Mouse (Mus musculus) liver, postnatal 0 days (tissue): ENCODE measurements around the gene Arid2. TPM values are rescaled to one million over a fixed set of nuclear protein-coding genes. Genes with fewer than 3 reads are reported as not detected.
A peak's percentile ranks its signal among the peaks of the same experiment; 100 is the strongest.

ENCODE experiments used
- ATAC-seq: fragments of 200-750 bp; cut with Nextera tagmentation; 2 replicates; pipeline ENCODE4 v1.8.0; 2017; ENCODE audit warnings: mild to moderate bottlenecking, moderate library complexity
- DNase-seq: peaks from one replicate; pipeline ENCODE4 v3.0.0-alpha.2; 2016
- H3K27ac ChIP-seq: fragments of 300-500 bp; sonication (generic); 2 replicates; pipeline ENCODE4 v1.5.1; 2014; ENCODE audit warnings: antibody characterized with exemption, moderate library complexity, mild to moderate bottlenecking, low read depth
- H3K27me3 ChIP-seq: fragments of 300-500 bp; sonication (generic); 2 replicates; pipeline ENCODE4 v1.6.1; 2014; ENCODE audit warnings: low read length, control low read depth, mixed read lengths; ENCODE audit not compliant: insufficient read depth
- H3K36me3 ChIP-seq: fragments of 300-500 bp; sonication (generic); replicated peaks from 2 replicates; pipeline ENCODE4 v1.6.1; 2014; ENCODE audit warnings: mild to moderate bottlenecking, control low read depth, low read length, moderate library complexity, mixed read lengths; ENCODE audit not compliant: insufficient read depth
- H3K4me1 ChIP-seq: fragments of 300-500 bp; sonication (generic); 2 replicates; pipeline ENCODE4 v1.6.1; 2014; ENCODE audit warnings: antibody characterized with exemption, mild to moderate bottlenecking, control low read depth; ENCODE audit not compliant: insufficient read depth
- H3K4me2 ChIP-seq: fragments of 300-500 bp; sonication (generic); 2 replicates; pipeline ENCODE4 v1.6.1; 2014; ENCODE audit warnings: low read depth, mild to moderate bottlenecking, low read length, moderate library complexity, mixed read lengths
- H3K4me3 ChIP-seq: fragments of 300-500 bp; sonication (generic); 2 replicates; pipeline ENCODE4 v1.5.1; 2014; ENCODE audit warnings: low read depth, low read length
- H3K9ac ChIP-seq: fragments of 300-500 bp; sonication (generic); replicated peaks from 2 replicates; pipeline ENCODE4 v1.6.1; 2014; ENCODE audit warnings: mild to moderate bottlenecking, moderate library complexity
- H3K9me3 ChIP-seq: fragments of 300-500 bp; sonication (generic); 2 replicates; pipeline ENCODE4 v1.6.1; 2016; ENCODE audit warnings: mild to moderate bottlenecking, control low read depth, low read length, mixed read lengths
- CTCF ChIP-seq: sonication (generic); IDR thresholded peaks from 2 replicates; pipeline ENCODE4 v1.5.1; 2016; ENCODE audit warnings: antibody characterized with exemption, low read depth
- EP300 ChIP-seq: IDR thresholded peaks from 2 replicates; pipeline ENCODE4 v1.6.1; 2016; ENCODE audit warnings: antibody characterized with exemption, low read depth, mild to moderate bottlenecking
- WGBS: fragments of 180-500 bp; shearing (Covaris S2); extraction: QIAGEN DNeasy Blood & Tissue Kit; methylation state at CpG from one replicate; pipeline ENCODE4 v1.1.7; 2014; ENCODE audit not compliant: insufficient replicate concordance; 5-methylcytosine and 5-hydroxymethylcytosine counted together
- polyA plus RNA-seq: library from polyadenylated mRNA; unstranded; fragments of >200 nt; fragmentation: Nextera tagmentation; extraction: Ambion mirVana; gene quantifications from 2 replicates; pipeline ENCODE4 v1.2.1, GENCODE M21; 2015

The Arid2 gene
- polyA plus RNA-seq, 1 experiment from 2014 or later, result 5.5 TPM

- 4% methylated on average over 73 of the region's 97 CpGs for WGBS
These were observed 888 bp downstream of the Arid2 start for GRCm38 (mm10) chr15:96287976-96288835.

GRCm38 (mm10) chr15:96288836-96289390 lies 1.6 kb downstream of the Arid2 start:
- TF ChIP-seq CTCF (no peak), EP300 (no peak)
- ATAC-seq, result no peak
- Histone ChIP-seq H3K4me2 (peak overlapping the region; percentile 89), H3K36me3 (peaks cover 1% of the 10 kb centered on the region; the same call in 1 of the 2 replicates), H3K4me1 (peaks cover 14% of the 10 kb centered on the region), H3K27me3 (no peaks in the 10 kb centered on the region), H3K9me3 (no peaks in the 10 kb centered on the region), H3K9ac (peak overlapping the region; percentile 99), H3K4me3 (peak overlapping the region; percentile 95), H3K27ac (peak overlapping the region; percentile 100)
- DNase-seq, result peak; percentile 34
- 9% methylated on average over 9 of the region's 9 CpGs for WGBS

More at GRCm38 (mm10) chr15:96287976-96288835, 888 bp downstream of the Arid2 start:
- H3K9me3 ChIP-seq, result no peaks in the 10 kb centered on the region
- ATAC-seq (no peak), DNase-seq (peak; percentile 67)
- no peaks in the 10 kb centered on the region for H3K27me3 ChIP-seq
- H3K36me3 ChIP-seq, result no peaks in the 10 kb centered on the region; the same call in 1 of the 2 replicates
- peak overlapping the region; percentile 89 for H3K4me2 ChIP-seq
- peaks cover 17% of the 10 kb centered on the region for H3K4me1 ChIP-seq
- peak overlapping the region; percentile 99 for H3K9ac ChIP-seq
- TF ChIP-seq EP300 (no peak), CTCF (no peak)
- peak overlapping the region; percentile 100 for H3K27ac ChIP-seq
- H3K4me3 ChIP-seq, result peak overlapping the region; percentile 95

GRCm38 (mm10) chr15:96290001-96290400 lies 2.7 kb downstream of the Arid2 start:
- Histone ChIP-seq H3K4me2 (peak overlapping the region; percentile 58), H3K9me3 (no peaks in the 10 kb centered on the region), H3K27me3 (no peaks in the 10 kb centered on the region), H3K36me3 (peaks cover 11% of the 10 kb centered on the region), H3K4me1 (peaks cover 21% of the 10 kb centered on the region), H3K4me3 (peak overlapping the region; percentile 30), H3K27ac (no peak overlapping the region), H3K9ac (0 out of 2 replicates have a peak overlapping the region, but pooled peaks have one; percentile 37)
- WGBS, result 56% methylated on average over 1 of the region's 1 CpGs
- ATAC-seq (no peak), DNase-seq (no peak)
- TF ChIP-seq EP300 (no peak), CTCF (no peak)

GRCm38 (mm10) chr15:96293444-96293843 lies 6.1 kb downstream of the Arid2 start:
- no peaks in the 10 kb centered on the region for H3K27me3 ChIP-seq
- 49% methylated on average over 3 of the region's 3 CpGs for WGBS
- no peak for DNase-seq
- no peaks in the 10 kb centered on the region for H3K9me3 ChIP-seq
- H3K27ac ChIP-seq, result no peak overlapping the region
- no peak for ATAC-seq
- H3K36me3 ChIP-seq, result peaks cover 13% of the 10 kb centered on the region
- no peak overlapping the region for H3K9ac ChIP-seq
- no peak for TF ChIP-seq EP300
- TF ChIP-seq CTCF, result no peak
- peaks cover 21% of the 10 kb centered on the region for H3K4me1 ChIP-seq
- no peak overlapping the region for H3K4me2 ChIP-seq
- H3K4me3 ChIP-seq, result no peak overlapping the region

- WGBS, result 83% methylated on average over 9 of the region's 9 CpGs
- Histone ChIP-seq H3K9ac (no peak overlapping the region), H3K27ac (no peak overlapping the region), H3K9me3 (no peaks in the 10 kb centered on the region), H3K27me3 (no peaks in the 10 kb centered on the region), H3K4me2 (no peak overlapping the region), H3K4me1 (peaks cover 12% of the 10 kb centered on the region), H3K36me3 (peaks cover 17% of the 10 kb centered on the region), H3K4me3 (no peak overlapping the region)
- ATAC-seq (no peak), DNase-seq (no peak)
- no peak for TF ChIP-seq CTCF
- TF ChIP-seq EP300, result no peak
These were observed 9.8 kb downstream of the Arid2 start for GRCm38 (mm10) chr15:96297078-96297590.

- no peak overlapping the region for H3K9ac ChIP-seq
- ATAC-seq (no peak), DNase-seq (no peak)
- H3K36me3 ChIP-seq, result peaks cover 17% of the 10 kb centered on the region
- 88% methylated on average over 9 of the region's 9 CpGs for WGBS
- H3K4me2 ChIP-seq, result no peak overlapping the region
- TF ChIP-seq CTCF (no peak), EP300 (no peak)
- no peak overlapping the region for H3K27ac ChIP-seq
- H3K27me3 ChIP-seq, result no peaks in the 10 kb centered on the region
- no peaks in the 10 kb centered on the region for H3K9me3 ChIP-seq
- no peak overlapping the region for H3K4me3 ChIP-seq
- H3K4me1 ChIP-seq, result peaks cover 10% of the 10 kb centered on the region
These were observed 10.4 kb downstream of the Arid2 start for GRCm38 (mm10) chr15:96297623-96298188.
